Mouse (Mus musculus) lung, embryonic 14.5 days (tissue): Measurements from ENCODE around the gene Supt7l. TPM values are rescaled to one million over a fixed set of nuclear protein-coding genes. Genes with fewer than 3 reads are reported as not detected.

Source experiments
- ATAC-seq: fragments of 200-750 bp; cut with Nextera tagmentation; 2 replicates; pipeline ENCODE4 v1.8.0; 2017; ENCODE audit warnings: mild to moderate bottlenecking, moderate TSS enrichment, moderate library complexity; ENCODE audit not compliant: insufficient read depth
- DNase-seq: peaks from one replicate; pipeline ENCODE4 v3.0.0-alpha.2; 2015
- H3K27ac ChIP-seq: fragments of 300-500 bp; sonication (generic); 2 replicates; pipeline ENCODE4 v1.5.1; 2014; ENCODE audit warnings: low read depth, mild to moderate bottlenecking, moderate library complexity
- H3K27me3 ChIP-seq: fragments of 300-500 bp; sonication (generic); 2 replicates; pipeline ENCODE4 v1.6.1; 2014; ENCODE audit warnings: low read length, control low read depth; ENCODE audit not compliant: insufficient read depth
- H3K36me3 ChIP-seq: fragments of 300-500 bp; sonication (generic); 2 replicates; pipeline ENCODE4 v1.6.1; 2014; ENCODE audit warnings: control low read depth; ENCODE audit not compliant: insufficient read depth
- H3K4me1 ChIP-seq: fragments of 300-500 bp; sonication (generic); 2 replicates; pipeline ENCODE4 v1.6.1; 2014; ENCODE audit warnings: antibody characterized with exemption, control low read depth; ENCODE audit not compliant: insufficient read depth
- H3K4me2 ChIP-seq: fragments of 300-500 bp; sonication (generic); 2 replicates; pipeline ENCODE4 v1.6.1; 2014; ENCODE audit warnings: mild to moderate bottlenecking
- H3K4me3 ChIP-seq: fragments of 300-500 bp; sonication (generic); 2 replicates; pipeline ENCODE4 v1.5.1; 2014; ENCODE audit warnings: low read depth, low read length
- H3K9ac ChIP-seq: fragments of 300-500 bp; sonication (generic); 2 replicates; pipeline ENCODE4 v1.6.1; 2014
- H3K9me3 ChIP-seq: fragments of 300-500 bp; sonication (generic); 2 replicates; pipeline ENCODE4 v1.6.1; 2016; ENCODE audit warnings: low read depth, low read length, control low read depth
- CTCF ChIP-seq: IDR thresholded peaks from 2 replicates; pipeline ENCODE4 v1.5.1; 2016; ENCODE audit warnings: antibody characterized with exemption, low read depth
- WGBS: fragments of 180-500 bp; shearing (Covaris S2); extraction: QIAGEN DNeasy Blood & Tissue Kit; methylation state at CpG from one replicate; pipeline ENCODE4 v1.1.7; 2014; 5-methylcytosine and 5-hydroxymethylcytosine counted together
- polyA plus RNA-seq: library from polyadenylated mRNA; unstranded; fragments of >200 nt; fragmentation: Nextera tagmentation; extraction: Ambion mirVana; gene quantifications from 2 replicates; pipeline ENCODE4 v1.2.1, GENCODE M21; 2014

The Supt7l gene
- polyA plus RNA-seq, 1 experiment from 2014 or later: 20.5 TPM

- H3K27ac ChIP-seq: no peak overlapping the region
- H3K9ac ChIP-seq: no peak overlapping the region; the same call in 1 of the 2 replicates
- no peak for TF ChIP-seq CTCF
- no peak overlapping the region for H3K4me3 ChIP-seq
- no peaks in the 10 kb centered on the region for H3K4me1 ChIP-seq
- H3K27me3 ChIP-seq: no peaks in the 10 kb centered on the region
- H3K4me2 ChIP-seq: no peak overlapping the region
- DNase-seq: no peak
- no peaks in the 10 kb centered on the region for H3K9me3 ChIP-seq
- 68% methylated on average over 4 of the region's 4 CpGs for WGBS
- H3K36me3 ChIP-seq: peaks cover 14% of the 10 kb centered on the region; the same call in 1 of the 2 replicates
- ATAC-seq: no peak
Observed at GRCm38 (mm10) chr5:31564976-31565375, 37.4 kb upstream of the Supt7l start.

GRCm38 (mm10) chr5:31563905-31564304 lies 36.3 kb upstream of the Supt7l start:
- 34% methylated on average over 7 of the region's 7 CpGs for WGBS
- H3K4me1 ChIP-seq: no peaks in the 10 kb centered on the region
- ATAC-seq (no peak), DNase-seq (no peak)
- no peaks in the 10 kb centered on the region for H3K9me3 ChIP-seq
- H3K9ac ChIP-seq: no peak overlapping the region
- H3K4me3 ChIP-seq: no peak overlapping the region
- TF ChIP-seq CTCF: no peak
- H3K27me3 ChIP-seq: no peaks in the 10 kb centered on the region
- no peak overlapping the region for H3K4me2 ChIP-seq
- peaks cover 19% of the 10 kb centered on the region; the same call in 1 of the 2 replicates for H3K36me3 ChIP-seq
- no peak overlapping the region for H3K27ac ChIP-seq

GRCm38 (mm10) chr5:31563496-31563895 lies 35.9 kb upstream of the Supt7l start:
- H3K36me3 ChIP-seq: peaks cover 19% of the 10 kb centered on the region; the same call in 1 of the 2 replicates
- no peaks in the 10 kb centered on the region for H3K4me1 ChIP-seq
- DNase-seq (peak; percentile 95), ATAC-seq (peak; percentile 48)
- no peak overlapping the region for H3K4me3 ChIP-seq
- no peak overlapping the region for H3K27ac ChIP-seq
- no peak overlapping the region for H3K4me2 ChIP-seq
- H3K9me3 ChIP-seq: no peaks in the 10 kb centered on the region
- peak; percentile 96 for TF ChIP-seq CTCF
- WGBS: 4% methylated on average over 6 of the region's 6 CpGs
- no peak overlapping the region for H3K9ac ChIP-seq
- H3K27me3 ChIP-seq: no peaks in the 10 kb centered on the region

- Histone ChIP-seq H3K27me3 (no peaks in the 10 kb centered on the region), H3K4me2 (no peak overlapping the region), H3K4me3 (no peak overlapping the region), H3K4me1 (no peaks in the 10 kb centered on the region), H3K9me3 (no peaks in the 10 kb centered on the region), H3K36me3 (peaks cover 19% of the 10 kb centered on the region), H3K9ac (no peak overlapping the region), H3K27ac (peak overlapping the region; percentile 36; the same call in 1 of the 2 replicates)
- WGBS: 72% methylated on average over 7 of the region's 7 CpGs
- peak; percentile 66; the same call in 1 of the 2 replicates for ATAC-seq
- TF ChIP-seq CTCF: no peak
- DNase-seq: peak; percentile 59
Observed at GRCm38 (mm10) chr5:31562036-31562666, 34.5 kb upstream of the Supt7l start.

- DNase-seq (no peak), ATAC-seq (no peak)
- no peak overlapping the region for H3K27ac ChIP-seq
- TF ChIP-seq CTCF: no peak
- H3K4me3 ChIP-seq: no peak overlapping the region
- H3K9me3 ChIP-seq: no peaks in the 10 kb centered on the region
- no peaks in the 10 kb centered on the region for H3K27me3 ChIP-seq
- H3K4me1 ChIP-seq: no peaks in the 10 kb centered on the region
- H3K4me2 ChIP-seq: no peak overlapping the region
- H3K9ac ChIP-seq: no peak overlapping the region
- 91% methylated on average over 2 of the region's 2 CpGs for WGBS
- H3K36me3 ChIP-seq: peaks cover 30% of the 10 kb centered on the region
Observed at GRCm38 (mm10) chr5:31560352-31560751, 32.7 kb upstream of the Supt7l start.

- no peak for TF ChIP-seq CTCF
- WGBS: 48% methylated on average over 1 of the region's 1 CpGs
- Histone ChIP-seq H3K27ac (no peak overlapping the region), H3K27me3 (no peaks in the 10 kb centered on the region), H3K4me1 (no peaks in the 10 kb centered on the region), H3K9me3 (no peaks in the 10 kb centered on the region), H3K4me2 (no peak overlapping the region), H3K9ac (no peak overlapping the region), H3K4me3 (no peak overlapping the region), H3K36me3 (peaks cover 37% of the 10 kb centered on the region)
- ATAC-seq (no peak), DNase-seq (no peak)
Observed at GRCm38 (mm10) chr5:31559401-31559800, 31.8 kb upstream of the Supt7l start.

GRCm38 (mm10) chr5:31535228-31535627 lies 7.6 kb upstream of the Supt7l start:
- Histone ChIP-seq H3K9ac (no peak overlapping the region), H3K36me3 (peaks cover 86% of the 10 kb centered on the region), H3K9me3 (no peaks in the 10 kb centered on the region), H3K4me2 (no peak overlapping the region), H3K27me3 (no peaks in the 10 kb centered on the region), H3K4me1 (no peaks in the 10 kb centered on the region), H3K4me3 (no peak overlapping the region), H3K27ac (no peak overlapping the region)
- DNase-seq (peak; percentile 5), ATAC-seq (no peak)
- WGBS: 84% methylated on average over 2 of the region's 2 CpGs
- TF ChIP-seq CTCF: 0 out of 2 replicates have a peak, but pooled peaks have one; percentile 18
